Mouse (Mus musculus): ENCODE measurements around the gene Eras.

GRCm38 (mm10) chrX:7907735-7908134 is 20.7 kb downstream of the Eras start, which contains the start of gene Gm10491:
- TF ChIP-seq ZC3H11A (IDR thresholded peaks at IDR 0.05; ENCODE audit: borderline replicate concordance, low read depth, low read length), result no peak
- no peak for TF ChIP-seq ZNF384 (IDR thresholded peaks at IDR 0.05; ENCODE audit: low read depth, low read length)
